8 mouse cellular contexts compared by ENCODE assay signal in the genomic region with DNA sequence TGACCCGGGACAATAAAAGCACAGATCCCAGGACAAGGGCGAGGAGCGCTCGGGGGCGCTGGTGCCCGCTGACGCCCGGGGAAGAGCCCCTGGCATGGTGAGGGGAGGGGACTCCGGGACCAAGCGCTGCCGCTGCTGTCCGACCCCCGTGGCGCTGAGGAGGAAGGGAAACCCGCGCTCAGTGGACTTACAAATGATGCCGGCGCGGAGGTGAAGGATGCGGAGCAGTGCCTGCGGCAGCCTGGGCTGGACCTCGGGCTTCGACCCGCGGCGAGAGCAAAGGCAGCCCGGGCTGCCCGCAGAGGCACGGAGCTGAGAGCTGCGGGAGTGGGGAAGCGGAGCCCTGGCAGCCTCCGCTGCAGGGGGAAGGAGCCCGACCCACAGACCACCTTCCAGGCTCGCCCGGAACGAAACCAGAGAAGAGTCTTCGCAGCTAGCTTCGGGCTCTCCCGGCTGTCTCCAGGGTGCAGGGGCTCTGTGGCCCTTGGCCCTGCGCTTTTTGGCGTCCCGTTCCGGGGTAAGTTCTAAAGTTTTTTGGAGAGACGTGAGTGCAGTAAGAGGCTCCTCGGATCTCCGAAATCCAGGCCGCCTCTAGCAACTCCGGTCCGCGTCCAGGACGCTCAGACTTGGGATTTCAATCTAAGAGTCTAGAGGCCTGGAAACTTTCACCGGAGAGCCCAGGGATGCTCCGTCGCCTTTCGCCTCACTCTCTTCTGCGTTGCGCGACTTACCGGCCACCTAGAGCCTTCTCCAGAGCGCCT. TPM values are rescaled to one million over a fixed set of nuclear protein-coding genes. Genes with fewer than 3 reads are reported as not detected.
DNase-seq lines count a peak whose midpoint lies in the region; ATAC-seq and TF ChIP-seq lines count a peak whose summit lies in the region.

No protein-coding gene starts in this region.

- H3K36me3 ChIP-seq in thymus, adult 2 months (ENCODE audit: control insufficient read depth, insufficient read depth, low read length): no peaks in the 10 kb centered on the region
- H3K36me3 ChIP-seq in intestine, postnatal 0 days (ENCODE audit: control insufficient read depth, insufficient read depth): no peaks in the 10 kb centered on the region
- peaks cover 11% of the 10 kb centered on the region for H3K36me3 ChIP-seq in stomach, embryonic 16.5 days (ENCODE audit: control insufficient read depth, insufficient read depth, low read length)

- no peak for TF ChIP-seq POLR2A in cerebellum, adult 2 months (IDR thresholded peaks at IDR 0.05; ENCODE audit: borderline replicate concordance, insufficient read depth, low read length)
- no peak for TF ChIP-seq POLR2A in thymus, adult 2 months (IDR thresholded peaks at IDR 0.05; ENCODE audit: control insufficient read depth, extremely low read depth, insufficient read depth, low read length, poor library complexity)

- peak overlapping the region; percentile 56 for H3K4me3 ChIP-seq in cerebellum, adult 2 months (replicated peaks; ENCODE audit: insufficient read depth, low read depth, low read length)
- H3K4me3 ChIP-seq in thymus, adult 2 months (ENCODE audit: control insufficient read depth, insufficient read depth, low read length): peak overlapping the region; percentile 67
- peak overlapping the region; percentile 60 for H3K4me3 ChIP-seq in intestine, postnatal 0 days (ENCODE audit: low read depth, low read length)
- peak overlapping the region; percentile 72 for H3K4me3 ChIP-seq in stomach, embryonic 16.5 days (replicated peaks; ENCODE audit: low read length)

- TF ChIP-seq CTCF in cerebellum, adult 2 months (IDR thresholded peaks at IDR 0.05; ENCODE audit: borderline replicate concordance, insufficient read depth, low read depth, low read length): no peak
- TF ChIP-seq CTCF in thymus, adult 2 months (IDR thresholded peaks at IDR 0.05; ENCODE audit: borderline replicate concordance, control insufficient read depth, extremely low read depth, insufficient read depth, low read length, poor library complexity): no peak
- TF ChIP-seq CTCF in intestine, postnatal 0 days (IDR thresholded peaks at IDR 0.05; ENCODE audit: low read depth): no peak

- peak overlapping the region; percentile 59 for H3K9ac ChIP-seq in intestine, postnatal 0 days (ENCODE audit: low read depth, low read length)
- H3K9ac ChIP-seq in stomach, embryonic 16.5 days (ENCODE audit: low read length): peak overlapping the region; percentile 87

- no peaks in the 10 kb centered on the region for H3K4me1 ChIP-seq in cerebellum, adult 2 months (ENCODE audit: control insufficient read depth, insufficient read depth, low read length)
- H3K4me1 ChIP-seq in thymus, adult 2 months (replicated peaks; ENCODE audit: control insufficient read depth, insufficient read depth, low read length): peaks cover 31% of the 10 kb centered on the region
- no peaks in the 10 kb centered on the region for H3K4me1 ChIP-seq in intestine, postnatal 0 days (replicated peaks; ENCODE audit: control insufficient read depth, insufficient read depth, low read length)
- peaks cover 11% of the 10 kb centered on the region; the same call in 1 of the 2 replicates for H3K4me1 ChIP-seq in stomach, embryonic 16.5 days (ENCODE audit: control insufficient read depth, insufficient read depth, low read length)

- H3K27me3 ChIP-seq in cerebellum, adult 2 months (ENCODE audit: control insufficient read depth, insufficient read depth, low read length): no peaks in the 10 kb centered on the region
- H3K27me3 ChIP-seq in thymus, adult 2 months (ENCODE audit: control insufficient read depth, insufficient read depth, low read length): peaks cover 12% of the 10 kb centered on the region; the same call in 1 of the 2 replicates
- peaks cover 35% of the 10 kb centered on the region for H3K27me3 ChIP-seq in intestine, postnatal 0 days (replicated peaks; ENCODE audit: control insufficient read depth, insufficient read depth, low read length)
- H3K27me3 ChIP-seq in stomach, embryonic 16.5 days (ENCODE audit: control insufficient read depth, insufficient read depth, low read length): peaks cover 6% of the 10 kb centered on the region

- no peak overlapping the region for H3K27ac ChIP-seq in cerebellum, adult 2 months (ENCODE audit: insufficient read depth, low read length)
- no peak overlapping the region for H3K27ac ChIP-seq in thymus, adult 2 months (ENCODE audit: control insufficient read depth, insufficient read depth, low read length)
- H3K27ac ChIP-seq in intestine, postnatal 0 days (ENCODE audit: low read depth, low read length): peak overlapping the region; percentile 70
- H3K27ac ChIP-seq in stomach, embryonic 16.5 days (ENCODE audit: low read length): peak overlapping the region; percentile 97

- DNase-seq in cerebellum, adult 2 months: peak; percentile 17 to 35
- peak; percentile 9 for DNase-seq in thymus, adult 2 months
- no peak for DNase-seq in thymus, adult 18-20 months
- DNase-seq in lung, postnatal 10 days: peak; percentile 56

- under 1% methylated on average over 60 of the region's 60 CpGs for WGBS in cerebellum, adult 2 months
- 2% methylated on average over 59 of the region's 60 CpGs for WGBS in thymus, adult 2 months
- under 1% methylated on average over 55 of the region's 60 CpGs for WGBS in intestine, postnatal 0 days
- WGBS in stomach, embryonic 16.5 days: under 1% methylated on average over 57 of the region's 60 CpGs

- no peak for ATAC-seq in cerebellum, adult (ENCODE audit: insufficient number of reproducible peaks, low FRiP score, low TSS enrichment)
- peak; percentile 8; the same call in 1 of the 2 replicates for ATAC-seq in granulocyte monocyte progenitor cell, adult 5-6 weeks (replicated peaks; ENCODE audit: poor library complexity, severe bottlenecking)
- ATAC-seq in intestine, postnatal 0 days: no peak
- peak; percentile 4; the same call in 1 of the 2 replicates for ATAC-seq in stomach, embryonic 16.5 days (ENCODE audit: insufficient read depth, low FRiP score)

- no peaks in the 10 kb centered on the region for H3K9me3 ChIP-seq in intestine, postnatal 0 days (ENCODE audit: control insufficient read depth)
- H3K9me3 ChIP-seq in stomach, embryonic 16.5 days (replicated peaks; ENCODE audit: control insufficient read depth, low read length): no peaks in the 10 kb centered on the region

- H3K4me2 ChIP-seq in intestine, postnatal 0 days (replicated peaks; ENCODE audit: low read depth): peak overlapping the region; percentile 97
- peak overlapping the region; percentile 94 for H3K4me2 ChIP-seq in stomach, embryonic 16.5 days (ENCODE audit: low read depth, low read length)

RNA-seq across cellular contexts. Expression of gene Fat4, which starts 0.5 kb away (rescaled TPM):
- polyA plus RNA-seq in cerebellum, adult 2 months (2012; rRNA removed): 1.2 and 1.5 TPM in 2 replicates
- 0.94 and 1.1 TPM in 2 replicates for polyA plus RNA-seq in thymus, adult 2 months (2012; rRNA removed)
- total RNA-seq in granulocyte monocyte progenitor cell, adult 5-6 weeks (2014; fragmentation: Nextera tagmentation): not detected in 2 replicates
- not detected in 2 replicates for total RNA-seq in granulocyte monocyte progenitor cell, adult 5-6 weeks (2017)
- polyA plus RNA-seq in intestine, postnatal 0 days (2015; fragmentation: Nextera tagmentation; extraction: Ambion mirVana): 2.8 and 3.0 TPM in 2 replicates
- 6.9 and 7.7 TPM in 2 replicates for polyA plus RNA-seq in stomach, embryonic 16.5 days (2015; fragmentation: Nextera tagmentation; extraction: Ambion mirVana)

Comparison
In these comparisons a context has a peak if more than half of its experiments do, and no peak if none do; other contexts are left out.
1. DNase-seq: peak in cerebellum, adult 2 months (2 of 2), thymus, adult 2 months (single experiment) and lung, postnatal 10 days (single experiment); none in thymus, adult 18-20 months (0 of 2).
2. H3K27ac ChIP-seq: peak in intestine, postnatal 0 days (single experiment) and stomach, embryonic 16.5 days (single experiment); none in cerebellum, adult 2 months (single experiment) and thymus, adult 2 months (single experiment).
3. ATAC-seq: peak in granulocyte monocyte progenitor cell, adult 5-6 weeks (single experiment) and stomach, embryonic 16.5 days (single experiment); none in cerebellum, adult (single experiment) and intestine, postnatal 0 days (single experiment).
4. Peak in every context shown above with its lines, with median percentiles within 50 percentile points of each other: H3K4me3 ChIP-seq.